In the genomic region with DNA sequence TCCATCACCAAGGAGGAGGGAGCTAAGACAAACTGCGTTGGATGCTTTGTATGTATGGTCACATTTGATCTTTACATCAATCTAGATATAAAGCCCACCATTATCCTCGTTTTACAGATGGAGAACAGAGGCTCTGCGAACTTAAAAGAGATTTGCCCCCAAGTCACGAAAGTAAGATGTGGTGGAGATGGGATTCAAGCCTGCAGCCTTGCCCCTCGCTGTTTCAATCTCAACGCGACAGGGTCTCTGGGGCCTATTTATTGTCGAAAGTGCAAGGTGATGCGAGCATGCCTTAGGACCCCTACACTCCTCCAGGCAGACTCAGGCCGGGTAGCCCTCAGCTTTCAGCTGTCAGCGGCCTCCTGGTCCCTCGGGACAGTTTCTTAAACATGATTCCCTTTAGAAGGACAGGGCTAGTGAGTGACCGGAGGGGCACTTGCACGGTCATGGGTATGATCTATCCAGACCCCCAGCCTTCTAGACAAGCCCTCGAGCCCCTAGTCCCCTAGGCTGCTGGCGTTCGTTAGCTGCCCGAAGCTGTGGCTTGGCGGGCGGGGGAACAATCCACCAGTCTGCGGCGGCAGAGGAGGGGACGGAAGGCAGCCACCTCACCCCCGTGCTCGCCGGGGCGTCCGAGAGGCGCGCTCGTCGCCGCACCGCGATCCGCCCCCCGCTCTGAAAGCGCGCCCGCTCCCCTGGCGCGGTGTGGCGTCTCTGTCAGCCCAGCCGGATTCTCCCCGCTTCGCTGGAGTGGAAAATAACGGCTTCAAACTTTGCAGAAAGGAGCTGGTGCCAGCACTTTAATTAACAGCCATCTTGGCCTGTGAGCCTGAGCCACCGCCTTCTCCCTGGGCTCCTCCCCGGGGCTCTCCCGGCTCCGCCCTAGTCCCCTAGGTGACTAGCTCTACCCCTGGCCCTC, we compare ENCODE assay signal across 7 mouse cellular contexts. TPM values are rescaled to one million over a fixed set of nuclear protein-coding genes. Genes with fewer than 3 reads are reported as not detected.
A peak's percentile ranks its signal among the peaks of the same experiment; 100 is the strongest.
DNase-seq lines count a peak whose midpoint lies in the region; ATAC-seq and TF ChIP-seq lines count a peak whose summit lies in the region.

No protein-coding gene starts in this region.

- peak overlapping the region; percentile 90 for H3K4me2 ChIP-seq in intestine, embryonic 15.5 days (replicated peaks)
- peak overlapping the region; percentile 81 for H3K4me2 ChIP-seq in liver, postnatal 0 days (ENCODE audit: low read depth, low read length)

- peak overlapping the region; percentile 53 for H3K4me3 ChIP-seq in bone marrow macrophage, adult 2 months (ENCODE audit: insufficient read depth, low read length)
- H3K4me3 ChIP-seq in intestine, embryonic 15.5 days (replicated peaks): peak overlapping the region; percentile 50
- H3K4me3 ChIP-seq in liver, postnatal 0 days (ENCODE audit: low read depth, low read length): peak overlapping the region; percentile 54

- no peak for TF ChIP-seq EP300 in liver, postnatal 0 days (IDR thresholded peaks at IDR 0.05; ENCODE audit: low read depth)

- ATAC-seq in intestine, embryonic 15.5 days: no peak
- no peak for ATAC-seq in liver, postnatal 0 days

- no peak for TF ChIP-seq POLR2A in bone marrow macrophage, adult 2 months (IDR thresholded peaks at IDR 0.05; ENCODE audit: borderline replicate concordance, low read depth, low read length)

- H3K36me3 ChIP-seq in intestine, embryonic 15.5 days: no peaks in the 10 kb centered on the region
- no peaks in the 10 kb centered on the region for H3K36me3 ChIP-seq in liver, postnatal 0 days (replicated peaks; ENCODE audit: insufficient read depth, low read length)

- H3K4me1 ChIP-seq in bone marrow macrophage, adult 2 months (ENCODE audit: control insufficient read depth, insufficient read depth, low read length): no peaks in the 10 kb centered on the region
- peaks cover 35% of the 10 kb centered on the region for H3K4me1 ChIP-seq in intestine, embryonic 15.5 days (replicated peaks)
- H3K4me1 ChIP-seq in liver, postnatal 0 days (ENCODE audit: insufficient read depth): peaks cover 14% of the 10 kb centered on the region

- no peak overlapping the region for H3K27ac ChIP-seq in bone marrow macrophage, adult 2 months (ENCODE audit: insufficient read depth, low read depth, low read length)
- no peak overlapping the region for H3K27ac ChIP-seq in intestine, embryonic 15.5 days
- no peak overlapping the region for H3K27ac ChIP-seq in liver, postnatal 0 days (ENCODE audit: low read depth)

- H3K9me3 ChIP-seq in intestine, embryonic 15.5 days: no peaks in the 10 kb centered on the region
- H3K9me3 ChIP-seq in liver, postnatal 0 days (ENCODE audit: low read length): no peaks in the 10 kb centered on the region

- TF ChIP-seq CTCF in bone marrow macrophage, adult 2 months (IDR thresholded peaks at IDR 0.05; ENCODE audit: low read depth, low read length): no peak
- no peak for TF ChIP-seq CTCF in liver, postnatal 0 days (IDR thresholded peaks at IDR 0.05; ENCODE audit: low read depth)

- H3K27me3 ChIP-seq in intestine, embryonic 15.5 days (replicated peaks): peaks cover 82% of the 10 kb centered on the region
- peaks cover 89% of the 10 kb centered on the region for H3K27me3 ChIP-seq in liver, postnatal 0 days (ENCODE audit: insufficient read depth, low read length)

- peak overlapping the region; percentile 52 for H3K9ac ChIP-seq in intestine, embryonic 15.5 days
- H3K9ac ChIP-seq in liver, postnatal 0 days (replicated peaks): peak overlapping the region; percentile 52

- peak; percentile 16 to 30 for DNase-seq in spleen, postnatal 10 days (ENCODE audit: low spot score in 2 of 2)
- DNase-seq in spleen, postnatal 14 days (ENCODE audit: low spot score in 2 of 2): no peak
- peak; percentile 47 to 63 for DNase-seq in heart, adult 18-20 months
- peak; percentile 28 for DNase-seq in liver, postnatal 0 days
- peak; percentile 54 to 59 for DNase-seq in right cerebral cortex, postnatal 10 days (ENCODE audit: low spot score in 2 of 2)

- WGBS in intestine, embryonic 15.5 days: 5% methylated on average over 51 of the region's 51 CpGs
- 2% methylated on average over 51 of the region's 51 CpGs for WGBS in liver, postnatal 0 days (ENCODE audit: insufficient replicate concordance)

RNA-seq across cellular contexts. Expression of a gene that starts 1.8 kb away (rescaled TPM):
- polyA plus RNA-seq in bone marrow macrophage, adult 2 months (2012; ENCODE audit: insufficient read depth, insufficient read length, missing spikeins): not detected in 2 replicates
- total RNA-seq in heart, adult 18-20 months (2021): not detected
- 4.2 and 4.4 TPM in 2 replicates for polyA plus RNA-seq in intestine, embryonic 15.5 days (2015; fragmentation: Nextera tagmentation; extraction: Ambion mirVana)
- polyA plus RNA-seq in liver, postnatal 0 days (2015; fragmentation: Nextera tagmentation; extraction: Ambion mirVana): 0.12 TPM in 1 of 2 replicates, not detected in the other

RNA-seq across cellular contexts. Expression of a gene that starts 23.4 kb away (rescaled TPM):
- polyA plus RNA-seq in bone marrow macrophage, adult 2 months (2012; ENCODE audit: insufficient read depth, insufficient read length, missing spikeins): 10.9 and 11.9 TPM in 2 replicates
- total RNA-seq in heart, adult 18-20 months (2021): under 1 TPM in 1 of 2 experiments, not detected in 1; 0.25 TPM
- 8.7 and 8.9 TPM in 2 replicates for polyA plus RNA-seq in intestine, embryonic 15.5 days (2015; fragmentation: Nextera tagmentation; extraction: Ambion mirVana)
- polyA plus RNA-seq in liver, postnatal 0 days (2015; fragmentation: Nextera tagmentation; extraction: Ambion mirVana): 3.2 and 3.4 TPM in 2 replicates

RNA-seq across cellular contexts. Expression of a gene that starts 47.6 kb away (rescaled TPM):
- not detected in 2 replicates for polyA plus RNA-seq in bone marrow macrophage, adult 2 months (2012; ENCODE audit: insufficient read depth, insufficient read length, missing spikeins)
- total RNA-seq in heart, adult 18-20 months (2021): under 1 TPM; 0.10 to 0.15 TPM
- polyA plus RNA-seq in intestine, embryonic 15.5 days (2015; fragmentation: Nextera tagmentation; extraction: Ambion mirVana): 0.20 and 0.36 TPM in 2 replicates
- polyA plus RNA-seq in liver, postnatal 0 days (2015; fragmentation: Nextera tagmentation; extraction: Ambion mirVana): 3.6 and 3.8 TPM in 2 replicates

Comparison
In these comparisons a context has a peak if more than half of its experiments do, and no peak if none do; other contexts are left out.
1. DNase-seq: peak in spleen, postnatal 10 days (2 of 2), heart, adult 18-20 months (2 of 2), liver, postnatal 0 days (single experiment) and right cerebral cortex, postnatal 10 days (2 of 2); none in spleen, postnatal 14 days (0 of 2).
2. Peak in every context shown above with its lines, with median percentiles within 50 percentile points of each other: H3K4me3 ChIP-seq.